Mouse (Mus musculus) hindbrain, embryonic 10.5 days (tissue): ENCODE results near the gene Cttn. TPM values are rescaled to one million over a fixed set of nuclear protein-coding genes. Genes with fewer than 3 reads are reported as not detected.

Source experiments
- DNase-seq: peaks from one replicate; pipeline ENCODE4 v3.0.0-alpha.2; 2017; ENCODE audit warnings: low spot score
- H3K27ac ChIP-seq: fragments of 300-500 bp; sonication (generic); 2 replicates; pipeline ENCODE4 v1.5.1; 2016; ENCODE audit warnings: mild to moderate bottlenecking, moderate library complexity
- H3K27me3 ChIP-seq: fragments of 300-500 bp; sonication (generic); 2 replicates; pipeline ENCODE4 v1.6.1; 2016; ENCODE audit warnings: mild to moderate bottlenecking; ENCODE audit not compliant: poor library complexity, insufficient read depth, severe bottlenecking
- H3K36me3 ChIP-seq: fragments of 300-500 bp; sonication (generic); 2 replicates; pipeline ENCODE4 v1.6.1; 2016; ENCODE audit warnings: mild to moderate bottlenecking, moderate library complexity
- H3K4me1 ChIP-seq: fragments of 300-500 bp; sonication (generic); replicated peaks from 2 replicates; pipeline ENCODE4 v1.6.1; 2016; ENCODE audit warnings: mild to moderate bottlenecking
- H3K4me3 ChIP-seq: fragments of 300-500 bp; sonication (generic); 2 replicates; pipeline ENCODE4 v1.5.1; 2016; ENCODE audit warnings: mild to moderate bottlenecking, moderate library complexity
- H3K9me3 ChIP-seq: fragments of 300-500 bp; sonication (generic); 2 replicates; pipeline ENCODE4 v1.6.1; 2016; ENCODE audit warnings: mild to moderate bottlenecking, moderate library complexity
- WGBS: fragments of 180-500 bp; shearing (Covaris S2); methylation state at CpG from one replicate; pipeline ENCODE4 v1.1.7; 2016; 5-methylcytosine and 5-hydroxymethylcytosine counted together
- polyA plus RNA-seq: library from polyadenylated mRNA; unstranded; fragments of >200 nt; fragmentation: Nextera tagmentation; extraction: Ambion mirVana; gene quantifications from 2 replicates; pipeline ENCODE4 v1.2.1, GENCODE M21; 2016

The Cttn gene
- polyA plus RNA-seq, 1 experiment from 2014 or later = 205 TPM

- H3K4me3 ChIP-seq = no peak overlapping the region
- peaks cover 45% of the 10 kb centered on the region for H3K4me1 ChIP-seq
- H3K27me3 ChIP-seq = no peaks in the 10 kb centered on the region
- peaks cover 24% of the 10 kb centered on the region for H3K36me3 ChIP-seq
- no peak for DNase-seq
- no peaks in the 10 kb centered on the region for H3K9me3 ChIP-seq
- 71% methylated on average over 22 of the region's 22 CpGs for whole genome bisulfite sequencing
- peak overlapping the region; percentile 64 for H3K27ac ChIP-seq
Measured at GRCm38 (mm10) chr7:144411967-144412906, 58.6 kb downstream of the Cttn start.

- H3K4me1 ChIP-seq = peaks cover 40% of the 10 kb centered on the region
- H3K36me3 ChIP-seq = peaks cover 24% of the 10 kb centered on the region
- no peak for DNase-seq
- peak overlapping the region; percentile 23; the same call in 1 of the 2 replicates for H3K27ac ChIP-seq
- no peaks in the 10 kb centered on the region for H3K27me3 ChIP-seq
- no peak overlapping the region for H3K4me3 ChIP-seq
- no peaks in the 10 kb centered on the region for H3K9me3 ChIP-seq
- WGBS = 83% methylated on average over 18 of the region's 18 CpGs
Measured at GRCm38 (mm10) chr7:144409682-144410081, 61.1 kb downstream of the Cttn start.

GRCm38 (mm10) chr7:144408464-144409000 is 62.3 kb downstream of the Cttn start:
- Histone ChIP-seq H3K4me1 (peaks cover 40% of the 10 kb centered on the region), H3K27me3 (no peaks in the 10 kb centered on the region), H3K9me3 (no peaks in the 10 kb centered on the region), H3K4me3 (no peak overlapping the region), H3K36me3 (peaks cover 24% of the 10 kb centered on the region), H3K27ac (0 out of 2 replicates have a peak overlapping the region, but pooled peaks have one; percentile 0)
- 87% methylated on average over 2 of the region's 2 CpGs for WGBS
- DNase-seq = no peak

- peaks cover 24% of the 10 kb centered on the region for H3K36me3 ChIP-seq
- no peaks in the 10 kb centered on the region for H3K9me3 ChIP-seq
- peak overlapping the region; percentile 40; the same call in 1 of the 2 replicates for H3K27ac ChIP-seq
- H3K27me3 ChIP-seq = no peaks in the 10 kb centered on the region
- no peak overlapping the region for H3K4me3 ChIP-seq
- peaks cover 33% of the 10 kb centered on the region for H3K4me1 ChIP-seq
- DNase-seq = no peak
- WGBS = 66% methylated on average over 4 of the region's 4 CpGs
Measured at GRCm38 (mm10) chr7:144407675-144408074, 63.1 kb downstream of the Cttn start.

- no peak for DNase-seq
- H3K27me3 ChIP-seq = no peaks in the 10 kb centered on the region
- no peaks in the 10 kb centered on the region for H3K36me3 ChIP-seq
- no peak overlapping the region for H3K27ac ChIP-seq
- no peak overlapping the region for H3K4me3 ChIP-seq
- H3K9me3 ChIP-seq = no peaks in the 10 kb centered on the region
- H3K4me1 ChIP-seq = 0 out of 2 replicates have a peak, but pooled peaks cover 12% of the 10 kb centered on the region
- WGBS = 74% methylated on average over 4 of the region's 4 CpGs
Measured at GRCm38 (mm10) chr7:144402492-144402891, 68.3 kb downstream of the Cttn start.

GRCm38 (mm10) chr7:144391727-144392126 is 79.1 kb downstream of the Cttn start:
- Histone ChIP-seq H3K4me3 (no peak overlapping the region), H3K27me3 (no peaks in the 10 kb centered on the region), H3K4me1 (0 out of 2 replicates have a peak, but pooled peaks cover 5% of the 10 kb centered on the region), H3K36me3 (no peaks in the 10 kb centered on the region), H3K9me3 (peaks cover 3% of the 10 kb centered on the region; the same call in 1 of the 2 replicates), H3K27ac (no peak overlapping the region)
- no peak for DNase-seq
- 89% methylated on average over 6 of the region's 6 CpGs for WGBS

- WGBS = 46% methylated on average over 8 of the region's 8 CpGs
Measured at GRCm38 (mm10) chr7:144390676-144391075, 80.1 kb downstream of the Cttn start.

GRCm38 (mm10) chr7:144389704-144390103 is 81.1 kb downstream of the Cttn start:
- Histone ChIP-seq H3K9me3 (peaks cover 3% of the 10 kb centered on the region; the same call in 1 of the 2 replicates), H3K27ac (no peak overlapping the region), H3K36me3 (no peaks in the 10 kb centered on the region), H3K4me3 (no peak overlapping the region), H3K4me1 (peaks cover 12% of the 10 kb centered on the region; the same call in 1 of the 2 replicates), H3K27me3 (no peaks in the 10 kb centered on the region)
- DNase-seq = no peak
- WGBS = 92% methylated on average over 2 of the region's 2 CpGs

More at GRCm38 (mm10) chr7:144390676-144391075, 80.1 kb downstream of the Cttn start:
- no peak overlapping the region for H3K4me3 ChIP-seq
- H3K9me3 ChIP-seq = peaks cover 3% of the 10 kb centered on the region; the same call in 1 of the 2 replicates
- H3K36me3 ChIP-seq = no peaks in the 10 kb centered on the region
- H3K4me1 ChIP-seq = 0 out of 2 replicates have a peak, but pooled peaks cover 7% of the 10 kb centered on the region
- H3K27me3 ChIP-seq = no peaks in the 10 kb centered on the region
- no peak overlapping the region for H3K27ac ChIP-seq
- DNase-seq = no peak

- 88% methylated on average over 6 of the region's 6 CpGs for WGBS
- no peak for DNase-seq
- no peak overlapping the region for H3K27ac ChIP-seq
- no peak overlapping the region for H3K4me3 ChIP-seq
- no peaks in the 10 kb centered on the region for H3K27me3 ChIP-seq
- H3K36me3 ChIP-seq = no peaks in the 10 kb centered on the region
- peaks cover 3% of the 10 kb centered on the region; the same call in 1 of the 2 replicates for H3K9me3 ChIP-seq
- peaks cover 20% of the 10 kb centered on the region; the same call in 1 of the 2 replicates for H3K4me1 ChIP-seq
Measured at GRCm38 (mm10) chr7:144387537-144387936, 83.3 kb downstream of the Cttn start.

Other genes with a start within 250 kb of the Cttn start
- 33.2 and 38.1 TPM in 2 replicates for gene Ppfia1, start 82.7 kb upstream of the Cttn start, polyA plus RNA-seq
- 10.1 TPM in 2 replicates for gene Fadd, start 111.5 kb upstream of the Cttn start, polyA plus RNA-seq